Mouse (Mus musculus): ENCODE results near the gene Olfr545. TPM values are rescaled to one million over a fixed set of nuclear protein-coding genes. Genes with fewer than 3 reads are reported as not detected.
A peak's percentile ranks its signal among the peaks of the same experiment; 100 is the strongest.

The Olfr545 gene
- not detected in 2 replicates for polyA plus RNA-seq (2012; ENCODE audit: insufficient read depth, insufficient read length, missing spikeins)

DNA sequence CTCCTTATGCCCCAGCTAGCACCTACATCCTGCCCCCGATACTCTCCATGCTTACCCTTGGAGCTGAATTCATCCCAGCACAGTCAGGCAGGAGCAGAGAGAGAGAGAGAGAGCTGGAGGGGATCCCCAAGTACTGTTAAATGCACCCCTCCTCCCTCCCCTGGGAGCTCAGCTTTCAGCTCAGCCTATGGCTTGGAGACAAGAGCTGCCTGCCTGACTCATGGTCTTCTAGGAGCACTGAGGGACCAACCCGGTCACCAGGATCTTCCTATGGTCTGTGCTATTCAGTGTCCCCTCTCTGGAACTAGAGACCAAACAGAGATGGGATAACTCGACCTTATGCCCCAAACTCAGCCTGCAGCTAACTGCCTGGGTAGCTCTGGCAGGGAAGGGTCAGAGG, at the start of gene Olfr545:
Olfr545 (minus strand) TSS at position 101 of the 400 bp plus-strand sequence.
- Histone ChIP-seq H3K27ac (ENCODE audit: insufficient read depth, low read depth, low read length) (no peak within 1 kb of the TSS), H3K4me3 (ENCODE audit: insufficient read depth, low read length) (no peak within 1 kb of the TSS), H3K4me1 (ENCODE audit: control insufficient read depth, insufficient read depth, low read length) (no peaks in the 10 kb centered on the region)
- no peak for TF ChIP-seq POLR2A (IDR thresholded peaks at IDR 0.05; ENCODE audit: borderline replicate concordance, low read depth, low read length)
- no peak for TF ChIP-seq CTCF (IDR thresholded peaks at IDR 0.05; ENCODE audit: low read depth, low read length)

DNA sequence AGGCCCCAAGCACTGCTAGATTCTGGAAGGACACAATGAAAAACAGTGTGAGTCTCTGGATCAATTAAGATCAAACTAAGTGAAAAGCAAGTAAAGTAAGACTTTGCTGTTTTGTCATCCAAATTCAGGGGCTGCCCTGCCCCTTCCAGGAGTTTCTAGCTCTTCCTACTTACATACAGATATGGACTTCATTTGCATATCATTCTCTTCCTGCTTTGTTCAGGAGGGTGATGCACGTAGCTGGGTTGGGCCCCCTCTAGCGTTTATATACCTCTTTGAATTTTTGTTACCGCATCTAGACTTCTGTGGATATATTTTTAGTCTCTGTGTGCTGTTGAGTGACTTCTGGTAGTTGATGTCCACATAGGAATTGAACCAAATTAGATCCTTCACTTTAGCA, 41.9 kb upstream of the Olfr545 start:
- Histone ChIP-seq H3K4me1 (ENCODE audit: control insufficient read depth, insufficient read depth, low read length) (peaks cover 4% of the 10 kb centered on the region; the same call in 1 of the 2 replicates), H3K4me3 (ENCODE audit: insufficient read depth, low read length) (no peak overlapping the region)
- TF ChIP-seq CTCF (IDR thresholded peaks at IDR 0.05; ENCODE audit: low read depth, low read length) = no peak
- TF ChIP-seq POLR2A (IDR thresholded peaks at IDR 0.05; ENCODE audit: borderline replicate concordance, low read depth, low read length) = no peak

DNA sequence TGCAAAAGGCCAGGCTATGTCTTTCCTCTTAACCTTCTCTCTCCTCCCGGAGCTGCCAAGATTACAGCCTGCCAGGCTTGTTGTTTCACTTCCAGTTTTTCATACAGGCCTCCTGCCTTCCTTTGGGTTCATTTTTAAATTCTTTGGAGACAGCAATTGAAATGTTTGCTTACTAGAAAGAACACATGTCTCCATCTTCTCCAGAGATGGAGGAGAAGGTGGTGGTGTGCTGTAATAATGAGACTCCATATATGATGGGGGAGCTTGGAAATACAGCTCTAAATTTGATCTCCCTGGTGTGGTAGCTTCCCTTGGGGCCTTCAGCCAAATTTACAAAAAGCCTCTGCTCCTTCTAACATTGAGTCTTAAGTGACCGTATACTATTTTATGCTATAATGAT, 41.2 kb upstream of the Olfr545 start, which contains the start of gene Olfr548-ps1:
Olfr548-ps1 (plus strand) TSS at position 301 of the 400 bp plus-strand sequence.
- H3K27ac ChIP-seq (ENCODE audit: insufficient read depth, low read depth, low read length) = no peak within 1 kb of the TSS
- peaks cover 4% of the 10 kb centered on the region; the same call in 1 of the 2 replicates for H3K4me1 ChIP-seq (ENCODE audit: control insufficient read depth, insufficient read depth, low read length)
- H3K4me3 ChIP-seq (ENCODE audit: insufficient read depth, low read length) = no peak within 1 kb of the TSS
- no peak for TF ChIP-seq CTCF (IDR thresholded peaks at IDR 0.05; ENCODE audit: low read depth, low read length)
- TF ChIP-seq POLR2A (IDR thresholded peaks at IDR 0.05; ENCODE audit: borderline replicate concordance, low read depth, low read length) = no peak

More for the DNA sequence above, 41.9 kb upstream of the Olfr545 start:
- no peak overlapping the region for H3K27ac ChIP-seq (ENCODE audit: insufficient read depth, low read depth, low read length)

DNA sequence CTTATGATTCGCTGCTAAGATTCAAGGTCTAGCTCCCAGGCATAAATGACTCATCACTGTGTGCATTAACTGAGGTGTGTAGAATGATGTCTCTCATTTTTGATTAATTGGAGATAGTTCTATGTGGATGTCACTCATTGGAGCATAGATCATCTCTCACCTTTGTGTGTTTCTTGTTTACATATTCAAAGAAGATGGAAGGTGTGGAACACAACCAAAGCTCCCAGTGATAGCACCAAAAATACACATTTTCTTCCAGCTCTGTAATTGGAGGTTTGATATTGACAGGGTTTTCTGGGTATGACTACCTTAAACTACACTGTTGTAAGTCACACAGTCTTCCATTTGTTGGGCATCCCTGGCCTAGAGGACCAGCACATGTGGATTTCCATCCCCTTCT, 35.1 kb upstream of the Olfr545 start, which contains the start of gene Olfr547:
Olfr547 (plus strand) TSS at position 301 of the 400 bp plus-strand sequence.
- H3K27ac ChIP-seq (ENCODE audit: insufficient read depth, low read depth, low read length) = no peak within 1 kb of the TSS
- TF ChIP-seq CTCF (IDR thresholded peaks at IDR 0.05; ENCODE audit: low read depth, low read length) = no peak
- TF ChIP-seq POLR2A (IDR thresholded peaks at IDR 0.05; ENCODE audit: borderline replicate concordance, low read depth, low read length) = no peak
- no peak within 1 kb of the TSS for H3K4me3 ChIP-seq (ENCODE audit: insufficient read depth, low read length)
- no peaks in the 10 kb centered on the region for H3K4me1 ChIP-seq (ENCODE audit: control insufficient read depth, insufficient read depth, low read length)

DNA sequence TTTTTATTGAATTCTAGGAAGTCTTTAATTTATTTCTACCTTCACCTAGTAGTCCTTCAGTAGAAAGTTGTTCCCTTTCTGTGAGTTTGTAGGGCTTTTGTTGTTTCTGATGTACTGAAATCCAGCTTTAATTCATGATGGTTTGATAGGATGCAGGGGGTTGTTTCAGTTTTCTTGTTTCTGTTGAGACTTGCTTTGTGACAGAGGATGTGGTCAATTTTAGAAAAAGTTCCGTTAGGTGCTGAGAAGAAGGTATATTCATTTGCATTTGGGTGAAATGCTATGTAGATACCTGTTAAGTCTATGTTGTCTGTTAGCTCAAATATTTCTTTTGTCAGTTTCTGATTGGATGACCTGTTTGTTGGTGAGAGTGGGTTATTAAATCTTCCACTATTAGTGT, 29.7 kb upstream of the Olfr545 start:
- no peak overlapping the region for H3K27ac ChIP-seq (ENCODE audit: insufficient read depth, low read depth, low read length)
- TF ChIP-seq POLR2A (IDR thresholded peaks at IDR 0.05; ENCODE audit: borderline replicate concordance, low read depth, low read length) (no peak), CTCF (IDR thresholded peaks at IDR 0.05; ENCODE audit: low read depth, low read length) (no peak)
- H3K4me1 ChIP-seq (ENCODE audit: control insufficient read depth, insufficient read depth, low read length) = no peaks in the 10 kb centered on the region
- H3K4me3 ChIP-seq (ENCODE audit: insufficient read depth, low read length) = no peak overlapping the region

DNA sequence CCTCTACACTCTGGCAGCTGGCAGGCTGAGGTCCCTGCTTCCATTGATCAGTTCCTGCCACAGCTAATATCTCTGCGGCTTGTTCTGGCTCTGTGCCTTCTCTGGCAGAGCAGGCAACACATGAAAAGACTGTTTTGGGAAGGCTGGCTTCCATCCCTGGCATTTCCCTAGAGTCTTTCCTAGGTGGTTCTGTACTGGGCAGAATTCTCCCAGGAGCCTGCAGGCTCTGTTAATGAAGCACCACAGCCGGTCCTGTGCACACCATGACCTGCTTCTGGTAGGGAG, 17.6 kb upstream of the Olfr545 start:
- no peak for TF ChIP-seq POLR2A (IDR thresholded peaks at IDR 0.05; ENCODE audit: borderline replicate concordance, low read depth, low read length)
- no peak overlapping the region for H3K27ac ChIP-seq (ENCODE audit: insufficient read depth, low read depth, low read length)
- no peak overlapping the region for H3K4me3 ChIP-seq (ENCODE audit: insufficient read depth, low read length)
- H3K4me1 ChIP-seq (ENCODE audit: control insufficient read depth, insufficient read depth, low read length) = peaks cover 9% of the 10 kb centered on the region

DNA sequence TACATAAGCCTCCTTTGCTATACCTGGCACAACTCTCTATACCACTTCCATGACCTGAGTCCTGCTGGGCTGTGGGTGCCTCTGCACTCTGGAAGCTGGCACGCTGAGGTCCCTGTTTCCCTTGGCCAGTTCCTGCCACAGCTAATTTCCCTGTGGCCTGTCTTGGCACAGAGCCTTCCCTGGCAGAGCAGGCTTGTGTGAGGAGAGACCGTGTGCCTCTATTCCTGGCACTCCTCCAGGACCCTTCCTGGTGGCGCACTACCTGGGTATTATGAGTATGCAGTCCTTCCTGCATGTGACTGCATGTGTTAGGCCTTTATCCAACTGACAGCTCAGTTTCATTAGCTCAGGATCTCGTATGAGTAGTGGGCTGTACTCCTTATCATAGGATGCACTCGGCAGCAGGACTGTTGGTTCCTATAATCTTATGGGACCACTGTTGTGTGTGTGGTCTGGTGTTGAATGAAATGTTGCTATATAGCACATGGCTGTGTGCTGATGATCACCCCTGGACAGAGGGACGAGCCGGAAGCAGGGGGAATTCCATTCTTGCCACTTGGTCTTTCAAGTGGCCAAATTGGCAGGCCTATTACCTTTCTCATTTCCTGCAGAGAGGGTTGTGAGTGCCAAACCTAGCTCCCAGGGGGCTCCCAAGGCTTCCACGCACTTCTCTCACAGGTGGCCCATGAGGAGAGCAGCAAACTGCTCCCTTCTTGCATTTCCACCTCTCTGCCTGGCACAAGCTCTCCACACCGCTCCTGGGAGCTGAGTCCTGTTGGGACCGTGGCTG, 17.1 kb upstream of the Olfr545 start:
- Histone ChIP-seq H3K4me1 (ENCODE audit: control insufficient read depth, insufficient read depth, low read length) (peaks cover 9% of the 10 kb centered on the region), H3K27ac (ENCODE audit: insufficient read depth, low read depth, low read length) (no peak overlapping the region), H3K4me3 (ENCODE audit: insufficient read depth, low read length) (no peak overlapping the region)
- TF ChIP-seq CTCF (IDR thresholded peaks at IDR 0.05; ENCODE audit: low read depth, low read length) = no peak
- no peak for TF ChIP-seq POLR2A (IDR thresholded peaks at IDR 0.05; ENCODE audit: borderline replicate concordance, low read depth, low read length)

DNA sequence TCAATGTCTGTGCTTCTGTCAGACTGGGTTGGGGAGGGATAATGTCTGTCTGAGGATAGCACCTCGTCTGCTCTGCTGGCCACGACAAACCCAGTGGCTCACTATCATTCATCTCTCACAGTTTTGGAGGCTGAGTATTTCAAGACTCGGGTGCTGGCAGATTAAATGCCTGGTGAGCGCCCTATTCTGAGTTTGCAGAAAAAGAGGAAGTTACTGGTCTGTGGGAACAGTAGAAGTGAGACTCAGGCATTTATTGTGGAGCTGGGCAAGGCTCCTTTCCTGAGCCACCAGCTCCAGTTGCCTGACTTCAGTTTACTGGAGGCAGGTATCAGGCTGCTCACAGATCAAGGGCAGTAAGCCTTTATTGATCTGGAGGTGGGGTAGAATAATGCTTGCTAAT, 14.8 kb upstream of the Olfr545 start:
- H3K27ac ChIP-seq (ENCODE audit: insufficient read depth, low read depth, low read length) = no peak overlapping the region
- peaks cover 9% of the 10 kb centered on the region for H3K4me1 ChIP-seq (ENCODE audit: control insufficient read depth, insufficient read depth, low read length)
- TF ChIP-seq POLR2A (IDR thresholded peaks at IDR 0.05; ENCODE audit: borderline replicate concordance, low read depth, low read length) (no peak), CTCF (IDR thresholded peaks at IDR 0.05; ENCODE audit: low read depth, low read length) (no peak)
- H3K4me3 ChIP-seq (ENCODE audit: insufficient read depth, low read length) = no peak overlapping the region

DNA sequence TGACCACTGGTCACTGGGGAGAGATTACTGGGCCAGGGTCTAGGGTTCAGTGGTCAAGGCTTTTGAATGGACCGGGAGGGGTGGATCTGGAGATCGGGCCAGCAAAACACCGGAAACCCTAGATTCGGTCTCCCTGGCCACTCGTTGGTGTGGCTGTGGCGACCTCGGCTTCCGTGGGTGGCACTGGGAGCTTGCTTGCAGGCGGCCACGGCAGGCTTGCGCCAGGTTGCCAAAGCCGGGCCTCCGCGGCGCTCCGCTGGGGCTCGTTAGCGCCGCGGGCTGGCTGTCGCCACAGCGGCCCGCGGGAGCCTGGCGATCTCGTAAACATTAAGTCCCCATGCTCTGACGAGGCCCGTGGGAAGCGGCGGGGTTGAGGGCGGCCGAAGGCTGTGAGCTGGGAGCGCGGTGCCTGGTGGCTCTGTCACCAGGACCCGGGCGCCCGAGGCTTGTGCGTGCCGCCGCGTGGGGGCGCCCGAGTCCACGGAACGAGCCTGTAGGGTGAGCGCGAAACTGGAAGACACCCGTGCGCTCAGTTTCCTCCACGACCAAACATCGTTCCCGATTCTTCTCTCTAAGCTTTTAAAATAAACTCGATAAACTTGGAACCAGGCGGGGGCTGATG, 13.6 kb upstream of the Olfr545 start:
- H3K4me3 ChIP-seq (ENCODE audit: insufficient read depth, low read length) = peak overlapping the region; percentile 51

DNA sequence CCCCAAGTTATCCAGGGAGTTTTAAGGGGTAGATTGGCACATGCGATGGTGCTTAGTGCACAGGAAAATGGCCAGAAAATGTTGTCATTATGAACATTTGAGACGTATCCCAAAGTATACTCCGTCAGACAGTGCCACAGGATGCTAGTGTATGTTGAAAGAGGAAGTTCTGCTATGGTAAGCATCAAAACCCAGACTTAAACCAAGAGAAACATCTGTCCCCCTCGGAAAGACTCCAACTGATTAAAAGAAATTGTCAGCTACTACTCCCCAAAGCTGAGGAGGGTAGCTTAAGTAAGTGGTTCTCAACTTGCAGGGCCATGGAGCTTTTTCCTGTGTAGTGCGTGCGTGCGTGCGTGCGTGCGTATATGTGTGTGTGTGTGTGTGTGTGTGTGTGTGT, 12.6 kb upstream of the Olfr545 start:
- peaks cover 9% of the 10 kb centered on the region for H3K4me1 ChIP-seq (ENCODE audit: control insufficient read depth, insufficient read depth, low read length)
- TF ChIP-seq POLR2A (IDR thresholded peaks at IDR 0.05; ENCODE audit: borderline replicate concordance, low read depth, low read length) (no peak), CTCF (IDR thresholded peaks at IDR 0.05; ENCODE audit: low read depth, low read length) (no peak)
- H3K27ac ChIP-seq (ENCODE audit: insufficient read depth, low read depth, low read length) = no peak overlapping the region
- H3K4me3 ChIP-seq (ENCODE audit: insufficient read depth, low read length) = no peak overlapping the region

More for the DNA sequence above, 13.6 kb upstream of the Olfr545 start:
- Histone ChIP-seq H3K27ac (ENCODE audit: insufficient read depth, low read depth, low read length) (no peak overlapping the region), H3K4me1 (ENCODE audit: control insufficient read depth, insufficient read depth, low read length) (peaks cover 9% of the 10 kb centered on the region)
- TF ChIP-seq POLR2A (IDR thresholded peaks at IDR 0.05; ENCODE audit: borderline replicate concordance, low read depth, low read length) = no peak
- TF ChIP-seq CTCF (IDR thresholded peaks at IDR 0.05; ENCODE audit: low read depth, low read length) = peak; percentile 83
